Mouse (Mus musculus) gastrocnemius, postnatal 4 days (tissue): ENCODE data around the gene Thap4. TPM values are rescaled to one million over a fixed set of nuclear protein-coding genes. Genes with fewer than 3 reads are reported as not detected.

Source experiments
- DNase-seq, 2 experiments: peaks; one replicate each; pipeline ENCODE4 v3.0.0; 2021 to 2022; ENCODE audit warnings: low spot score in 2 of 2, mixed read lengths in 2 of 2
- total RNA-seq, 2 experiments: library from RNA; stranded (reverse); gene quantifications; 2 replicates each; pipeline ENCODE4 v1.2.3; 2021

Thap4 gene
- total RNA-seq, 2 experiments from 2014 or later = 44.2 to 45.4 TPM

GRCm38 (mm10) chr1:93748539-93748938, 6.1 kb downstream of the Thap4 start:
- DNase-seq = no peak

GRCm38 (mm10) chr1:93746179-93746578, 8.5 kb downstream of the Thap4 start:
- DNase-seq = no peak

- no peak for DNase-seq
These were observed 11.8 kb downstream of the Thap4 start for GRCm38 (mm10) chr1:93742910-93743309.

GRCm38 (mm10) chr1:93741987-93742386, 12.7 kb downstream of the Thap4 start:
- no peak for DNase-seq

GRCm38 (mm10) chr1:93740671-93741070, 14.0 kb downstream of the Thap4 start:
- no peak for DNase-seq

- DNase-seq = no peak
These were observed 17.0 kb downstream of the Thap4 start for GRCm38 (mm10) chr1:93737711-93738110.

- DNase-seq = no peak
These were observed 18.8 kb downstream of the Thap4 start for GRCm38 (mm10) chr1:93735859-93736258.

- DNase-seq = no peak
These were observed 22.8 kb downstream of the Thap4 start for GRCm38 (mm10) chr1:93731880-93732281.

- no peak for DNase-seq
These were observed 23.6 kb downstream of the Thap4 start for GRCm38 (mm10) chr1:93731103-93731502.

- DNase-seq = peak; percentile 41 to 54
These were observed 27.7 kb downstream of the Thap4 start for GRCm38 (mm10) chr1:93726974-93727373.

GRCm38 (mm10) chr1:93726116-93726515, 28.5 kb downstream of the Thap4 start:
- no peak for DNase-seq

- no peak for DNase-seq
These were observed 29.0 kb downstream of the Thap4 start for GRCm38 (mm10) chr1:93725665-93726064.

GRCm38 (mm10) chr1:93724623-93725022, 30.0 kb downstream of the Thap4 start:
- no peak for DNase-seq

GRCm38 (mm10) chr1:93721557-93721956, 33.1 kb downstream of the Thap4 start:
- DNase-seq = no peak

- DNase-seq = no peak
These were observed 38.5 kb downstream of the Thap4 start for GRCm38 (mm10) chr1:93716166-93716565.

- DNase-seq = no peak
These were observed 49.3 kb downstream of the Thap4 start for GRCm38 (mm10) chr1:93705389-93705788.

GRCm38 (mm10) chr1:93704341-93704740, 50.3 kb downstream of the Thap4 start:
- no peak for DNase-seq

GRCm38 (mm10) chr1:93703472-93704048, 51.1 kb downstream of the Thap4 start:
- no peak for DNase-seq

GRCm38 (mm10) chr1:93702106-93702505, 52.6 kb downstream of the Thap4 start:
- no peak for DNase-seq

GRCm38 (mm10) chr1:93699159-93699558, 55.5 kb downstream of the Thap4 start:
- no peak for DNase-seq

- DNase-seq = no peak
These were observed 57.3 kb downstream of the Thap4 start for GRCm38 (mm10) chr1:93697317-93697716.

GRCm38 (mm10) chr1:93694966-93695365, 59.7 kb downstream of the Thap4 start:
- DNase-seq = peak; percentile 45 to 63

GRCm38 (mm10) chr1:93693943-93694342, 60.7 kb downstream of the Thap4 start:
- no peak for DNase-seq

GRCm38 (mm10) chr1:93693502-93693901, 61.2 kb downstream of the Thap4 start:
- DNase-seq = no peak
